Mouse (Mus musculus) 3T3-L1 (cell line): ENCODE data around the gene Ccser2.
A peak's percentile ranks its signal among the peaks of the same experiment; 100 is the strongest.

Experiments
- DNase-seq: peaks from one replicate; pipeline ENCODE4 v3.0.0-alpha.2; 2015; ENCODE audit warnings: low read depth, low spot score

Gene Ccser2

GRCm38 (mm10) chr14:36942716-36943115 lies 25.9 kb downstream of the Ccser2 start:
- DNase-seq = no peak

GRCm38 (mm10) chr14:36937941-36938340 lies 30.6 kb downstream of the Ccser2 start:
- DNase-seq = no peak

- DNase-seq = peak; percentile 77
These were observed 31.3 kb downstream of the Ccser2 start for GRCm38 (mm10) chr14:36937080-36937878.

GRCm38 (mm10) chr14:36932638-36933382 lies 35.8 kb downstream of the Ccser2 start:
- no peak for DNase-seq

GRCm38 (mm10) chr14:36932038-36932437 lies 36.5 kb downstream of the Ccser2 start:
- no peak for DNase-seq

- no peak for DNase-seq
These were observed 45.2 kb downstream of the Ccser2 start for GRCm38 (mm10) chr14:36923383-36923782.

- DNase-seq = no peak
These were observed 47.1 kb downstream of the Ccser2 start for GRCm38 (mm10) chr14:36921346-36922049.

- DNase-seq = no peak
These were observed 48.7 kb downstream of the Ccser2 start for GRCm38 (mm10) chr14:36919886-36920285.

- peak; percentile 60 for DNase-seq
These were observed 49.4 kb downstream of the Ccser2 start for GRCm38 (mm10) chr14:36919146-36919545.

GRCm38 (mm10) chr14:36915203-36915602 lies 53.4 kb downstream of the Ccser2 start:
- no peak for DNase-seq

GRCm38 (mm10) chr14:36914473-36915005 lies 54.0 kb downstream of the Ccser2 start:
- no peak for DNase-seq

GRCm38 (mm10) chr14:36911738-36912137 lies 56.8 kb downstream of the Ccser2 start:
- no peak for DNase-seq

- DNase-seq = no peak
These were observed 62.6 kb downstream of the Ccser2 start for GRCm38 (mm10) chr14:36905809-36906522.

GRCm38 (mm10) chr14:36904206-36904605 lies 64.4 kb downstream of the Ccser2 start:
- DNase-seq = no peak

- no peak for DNase-seq
These were observed 67.7 kb downstream of the Ccser2 start for GRCm38 (mm10) chr14:36900883-36901282.

- DNase-seq = peak; percentile 37
These were observed 73.9 kb downstream of the Ccser2 start for GRCm38 (mm10) chr14:36894701-36895100.

- peak; percentile 65 for DNase-seq
These were observed 75.7 kb downstream of the Ccser2 start for GRCm38 (mm10) chr14:36892762-36893358.

- DNase-seq = no peak
These were observed 78.4 kb downstream of the Ccser2 start for GRCm38 (mm10) chr14:36890130-36890529.

GRCm38 (mm10) chr14:36885680-36886079 lies 82.9 kb downstream of the Ccser2 start:
- peak; percentile 77 for DNase-seq

GRCm38 (mm10) chr14:36885117-36885516 lies 83.5 kb downstream of the Ccser2 start:
- DNase-seq = peak; percentile 70

GRCm38 (mm10) chr14:36883576-36883975 lies 85.0 kb downstream of the Ccser2 start:
- no peak for DNase-seq
